ENCODE assay signal across 9 mouse cellular contexts in genomic region chrX:7922032-7922431, GRCm38 (mm10). TPM values are rescaled to one million over a fixed set of nuclear protein-coding genes. Genes with fewer than 3 reads are reported as not detected.
A peak's percentile ranks its signal among the peaks of the same experiment; 100 is the strongest.
DNase-seq lines count a peak whose midpoint lies in the region; ATAC-seq and TF ChIP-seq lines count a peak whose summit lies in the region.
"Had no signal": no experiment of that assay in that cellular context is flagged by ENCODE, and none has a peak within 500 bp of the region (broad histone marks: within the 10 kb centered on the region; RNA-seq: fewer than 3 reads in every experiment).

No protein-coding gene starts in this region.

- peaks cover 16% of the 10 kb centered on the region for H3K4me1 ChIP-seq in embryonic facial prominence, embryonic 10.5 days
- peaks cover 23% of the 10 kb centered on the region for H3K4me1 ChIP-seq in hindbrain, embryonic 13.5 days (replicated peaks)
- peaks cover 8% of the 10 kb centered on the region; the same call in 1 of the 2 replicates for H3K4me1 ChIP-seq in midbrain, embryonic 16.5 days (ENCODE audit: control insufficient read depth, insufficient read depth, low read length)

- WGBS in embryonic facial prominence, embryonic 10.5 days: 15% methylated on average over 48 of the region's 48 CpGs
- 13% methylated on average over 33 of the region's 48 CpGs for WGBS in hindbrain, embryonic 13.5 days
- 25% methylated on average over 18 of the region's 48 CpGs for WGBS in midbrain, embryonic 16.5 days

- peak overlapping the region; percentile 53 for H3K4me3 ChIP-seq in left cerebral cortex, adult 2 months
- peak overlapping the region; percentile 46 for H3K4me3 ChIP-seq in embryonic facial prominence, embryonic 10.5 days
- H3K4me3 ChIP-seq in hindbrain, embryonic 13.5 days: peak overlapping the region; percentile 51
- peak overlapping the region; percentile 54 for H3K4me3 ChIP-seq in midbrain, embryonic 16.5 days (ENCODE audit: low read depth, low read length)

- peak in 1 of 2 experiments; percentile 35 for DNase-seq in left cerebral cortex, adult 2 months (ENCODE audit: extremely low spot score in 1 of 2, low spot score in 2 of 2)
- DNase-seq in left cerebral cortex, adult 11 months (ENCODE audit: low spot score): no peak
- DNase-seq in embryonic facial prominence, embryonic 10.5 days (ENCODE audit: low spot score): peak; percentile 42
- DNase-seq in urinary bladder, postnatal 10 days (ENCODE audit: low spot score): no peak
- DNase-seq in thymus, postnatal 10 days (ENCODE audit: low spot score in 2 of 2): no peak
- no peak for DNase-seq in left cerebral cortex, postnatal 10 days (ENCODE audit: extremely low spot score in 1 of 2, low spot score in 2 of 2)

- 0 out of 2 replicates have a peak, but pooled peaks have one; percentile 5 for ATAC-seq in hindbrain, embryonic 13.5 days (ENCODE audit: low FRiP score)
- ATAC-seq in midbrain, embryonic 16.5 days: no peak; the same call in 1 of the 2 replicates

- intact Hi-C loops in left cerebral cortex, adult 2 months (cut with DNase I): no loop called here
- intact Hi-C loops in left cerebral cortex, postnatal 10 days (cut with DNase I): no loop called here

- H3K4me2 ChIP-seq in hindbrain, embryonic 13.5 days: peak overlapping the region; percentile 68
- H3K4me2 ChIP-seq in midbrain, embryonic 16.5 days (ENCODE audit: low read length): peak overlapping the region; percentile 67

- H3K9ac ChIP-seq in hindbrain, embryonic 13.5 days: peak overlapping the region; percentile 79
- H3K9ac ChIP-seq in midbrain, embryonic 16.5 days (ENCODE audit: low read depth, low read length): peak overlapping the region; percentile 70

- no peaks in the 10 kb centered on the region for H3K36me3 ChIP-seq in embryonic facial prominence, embryonic 10.5 days (replicated peaks)
- H3K36me3 ChIP-seq in hindbrain, embryonic 13.5 days: peaks cover 14% of the 10 kb centered on the region
- H3K36me3 ChIP-seq in midbrain, embryonic 16.5 days (ENCODE audit: control insufficient read depth, insufficient read depth, low read length): peaks cover 4% of the 10 kb centered on the region

- H3K27ac ChIP-seq in left cerebral cortex, adult 2 months: no peak overlapping the region
- H3K27ac ChIP-seq in embryonic facial prominence, embryonic 10.5 days (replicated peaks): no peak overlapping the region
- peak overlapping the region; percentile 55 for H3K27ac ChIP-seq in hindbrain, embryonic 13.5 days
- peak overlapping the region; percentile 85 for H3K27ac ChIP-seq in midbrain, embryonic 16.5 days (ENCODE audit: low read length)

- peaks cover 9% of the 10 kb centered on the region; the same call in 1 of the 2 replicates for H3K9me3 ChIP-seq in embryonic facial prominence, embryonic 10.5 days
- no peaks in the 10 kb centered on the region for H3K9me3 ChIP-seq in hindbrain, embryonic 13.5 days
- H3K9me3 ChIP-seq in midbrain, embryonic 16.5 days (replicated peaks; ENCODE audit: control insufficient read depth, low read length, poor library complexity, severe bottlenecking): no peaks in the 10 kb centered on the region

- TF ChIP-seq CTCF in left cerebral cortex, adult 2 months (IDR thresholded peaks at IDR 0.05): no peak

- peaks cover 88% of the 10 kb centered on the region for H3K27me3 ChIP-seq in embryonic facial prominence, embryonic 10.5 days (replicated peaks; ENCODE audit: low read depth, poor library complexity, severe bottlenecking)
- peaks cover 25% of the 10 kb centered on the region for H3K27me3 ChIP-seq in hindbrain, embryonic 13.5 days
- no peaks in the 10 kb centered on the region for H3K27me3 ChIP-seq in midbrain, embryonic 16.5 days (ENCODE audit: control insufficient read depth, insufficient read depth, low read depth, low read length)

RNA-seq across cellular contexts. Expression of gene Pcsk1n, which starts 2.4 kb away (rescaled TPM):
- total RNA-seq in left cerebral cortex, adult 2 months (2021): 100 to 1,000 TPM; 463 to 503 TPM
- polyA plus RNA-seq in embryonic facial prominence, embryonic 10.5 days (2016; fragmentation: Nextera tagmentation; extraction: Ambion mirVana): 3.0 and 4.5 TPM in 2 replicates
- 223 and 225 TPM in 2 replicates for polyA plus RNA-seq in hindbrain, embryonic 13.5 days (2015; fragmentation: Nextera tagmentation; extraction: Ambion mirVana)
- polyA plus RNA-seq in midbrain, embryonic 16.5 days (2015; fragmentation: Nextera tagmentation; extraction: Ambion mirVana): 288 and 302 TPM in 2 replicates
- 100 to 1,000 TPM; 287 to 317 TPM for total RNA-seq in left cerebral cortex, postnatal 10 days (2021)
- total RNA-seq: neutrophil, adult 5-6 weeks had no signal

RNA-seq across cellular contexts. Expression of gene Eras, which starts 6.4 kb away (rescaled TPM):
- not detected for total RNA-seq in left cerebral cortex, adult 2 months (2021)
- 0.28 TPM in 1 of 2 replicates, not detected in the other for polyA plus RNA-seq in embryonic facial prominence, embryonic 10.5 days (2016; fragmentation: Nextera tagmentation; extraction: Ambion mirVana)
- 0.16 TPM in 1 of 2 replicates, not detected in the other for polyA plus RNA-seq in hindbrain, embryonic 13.5 days (2015; fragmentation: Nextera tagmentation; extraction: Ambion mirVana)
- not detected in 2 replicates for polyA plus RNA-seq in midbrain, embryonic 16.5 days (2015; fragmentation: Nextera tagmentation; extraction: Ambion mirVana)
- not detected for total RNA-seq in left cerebral cortex, postnatal 10 days (2021)
- total RNA-seq: neutrophil, adult 5-6 weeks had no signal

RNA-seq across cellular contexts. Expression of gene Gm10490, which starts 12.7 kb away (rescaled TPM):
- total RNA-seq in left cerebral cortex, adult 2 months (2021): not detected
- polyA plus RNA-seq in embryonic facial prominence, embryonic 10.5 days (2016; fragmentation: Nextera tagmentation; extraction: Ambion mirVana): 0.51 TPM in 1 of 2 replicates, not detected in the other
- polyA plus RNA-seq in hindbrain, embryonic 13.5 days (2015; fragmentation: Nextera tagmentation; extraction: Ambion mirVana): not detected in 2 replicates
- polyA plus RNA-seq in midbrain, embryonic 16.5 days (2015; fragmentation: Nextera tagmentation; extraction: Ambion mirVana): not detected in 2 replicates
- total RNA-seq in left cerebral cortex, postnatal 10 days (2021): not detected

RNA-seq across cellular contexts. Expression of gene Gm10491, which starts 14.4 kb away (rescaled TPM):
- total RNA-seq in left cerebral cortex, adult 2 months (2021): not detected
- not detected in 2 replicates for polyA plus RNA-seq in embryonic facial prominence, embryonic 10.5 days (2016; fragmentation: Nextera tagmentation; extraction: Ambion mirVana)
- polyA plus RNA-seq in hindbrain, embryonic 13.5 days (2015; fragmentation: Nextera tagmentation; extraction: Ambion mirVana): not detected in 2 replicates
- not detected in 2 replicates for polyA plus RNA-seq in midbrain, embryonic 16.5 days (2015; fragmentation: Nextera tagmentation; extraction: Ambion mirVana)
- total RNA-seq in left cerebral cortex, postnatal 10 days (2021): not detected
- total RNA-seq: neutrophil, adult 5-6 weeks had no signal

RNA-seq across cellular contexts. Expression of gene Timm17b, which starts 22.9 kb away (rescaled TPM):
- 10 to 100 TPM; 19.3 to 27.4 TPM for total RNA-seq in left cerebral cortex, adult 2 months (2021)
- 174 and 178 TPM in 2 replicates for polyA plus RNA-seq in embryonic facial prominence, embryonic 10.5 days (2016; fragmentation: Nextera tagmentation; extraction: Ambion mirVana)
- polyA plus RNA-seq in hindbrain, embryonic 13.5 days (2015; fragmentation: Nextera tagmentation; extraction: Ambion mirVana): 159 and 162 TPM in 2 replicates
- polyA plus RNA-seq in midbrain, embryonic 16.5 days (2015; fragmentation: Nextera tagmentation; extraction: Ambion mirVana): 166 and 167 TPM in 2 replicates
- total RNA-seq in left cerebral cortex, postnatal 10 days (2021): 10 to 100 TPM; 25.5 to 34.1 TPM

Comparison
In these comparisons a context has a peak if more than half of its experiments do, and no peak if none do; other contexts are left out.
1. H3K27ac ChIP-seq: peak in hindbrain, embryonic 13.5 days (single experiment) and midbrain, embryonic 16.5 days (single experiment); none in left cerebral cortex, adult 2 months (single experiment) and embryonic facial prominence, embryonic 10.5 days (single experiment).
2. RNA of gene Pcsk1n, which starts 2.4 kb away (polyA plus RNA-seq): 288 to 302 TPM in midbrain, embryonic 16.5 days and 223 to 225 TPM in hindbrain, embryonic 13.5 days; 3.0 to 4.5 TPM in embryonic facial prominence, embryonic 10.5 days; every median in the first group is over 10 times any median in the second.
3. Peak in every context shown above with its lines, with median percentiles within 50 percentile points of each other: H3K4me3 ChIP-seq.